Mouse (Mus musculus) activated CD4-positive, CD25-positive, alpha-beta regulatory T cell, adult 9 weeks (primary cell): Measurements from ENCODE around the gene Ttc19. TPM values are rescaled to one million over a fixed set of nuclear protein-coding genes. Genes with fewer than 3 reads are reported as not detected.

ENCODE experiments used
- polyA plus RNA-seq: library from polyadenylated mRNA; unstranded; fragments of 100-300 nt; shearing (Covaris generic); gene quantifications from one replicate; pipeline ENCODE4 v1.2.1, GENCODE M21; 2017

The Ttc19 gene
- polyA plus RNA-seq = 7.5 TPM

DNA sequence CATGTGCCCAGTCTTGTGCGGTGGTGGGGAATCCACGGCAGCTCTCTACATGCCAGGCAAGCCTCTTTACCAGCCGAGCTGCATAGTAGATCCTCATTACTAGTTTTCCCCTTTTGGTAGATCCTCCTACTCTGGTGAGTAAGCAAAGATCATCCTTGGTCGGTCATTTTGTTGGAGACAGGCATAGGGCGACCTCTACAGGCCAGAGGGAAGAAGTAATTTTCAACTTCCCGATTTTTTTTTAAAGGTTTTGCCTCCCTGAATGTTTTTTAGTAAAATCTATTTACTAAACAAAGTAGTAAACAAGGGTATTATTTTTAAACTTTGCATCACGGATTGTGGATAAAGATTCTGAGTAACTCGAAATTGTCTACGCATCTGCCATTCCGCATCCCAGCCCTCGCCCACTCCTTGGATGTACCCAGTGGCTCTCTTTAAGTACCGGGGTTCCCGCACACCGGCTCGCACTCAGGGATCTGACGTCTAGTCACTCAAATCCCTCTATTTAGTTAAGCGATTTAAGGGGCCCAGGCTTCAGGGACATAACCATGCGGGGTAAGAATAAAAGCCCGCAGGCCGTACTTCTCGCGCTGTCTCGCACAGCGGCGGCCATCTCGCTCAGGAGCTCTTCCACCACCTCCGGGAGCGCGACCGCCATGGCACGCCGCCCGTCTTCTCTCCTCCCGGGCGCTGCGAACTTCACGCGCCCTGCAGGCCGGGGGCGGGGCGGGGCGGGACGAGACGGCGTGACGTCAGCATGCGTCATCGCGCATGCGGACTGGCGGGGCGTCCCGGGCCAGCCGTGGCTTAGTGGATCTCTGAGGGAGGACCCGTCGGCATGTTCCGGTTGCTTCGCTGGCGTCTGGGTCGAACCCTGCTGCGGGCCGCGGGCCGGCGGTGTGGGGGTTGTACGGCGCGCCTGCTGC is at the start of gene Ttc19, which contains the start of gene Zswim7:
TSS of gene Ttc19 (plus strand) at position 799 of the 926 bp plus-strand sequence.
TSS of gene Zswim7 (minus strand) at position 701 of the 926 bp plus-strand sequence.

GRCm38 (mm10) chr11:62248401-62249244 is 32.6 kb upstream of the Ttc19 start, which contains the start of gene Adora2b:
TSS of gene Adora2b (plus strand) at chr11:62248984.

Other genes with a start within 250 kb of the Ttc19 start
- gene Adora2b, start 32.5 kb upstream of the Ttc19 start, polyA plus RNA-seq = not detected
- gene Zswim7, start 98 bp upstream of the Ttc19 start, polyA plus RNA-seq = 8.4 TPM
- 14.0 TPM for gene Pigl, start 177.0 kb downstream of the Ttc19 start, polyA plus RNA-seq
- gene Ncor1, start 177.1 kb downstream of the Ttc19 start, polyA plus RNA-seq = 103 TPM